Mouse (Mus musculus) G1E (cell line): ENCODE results near the gene Brd7.

Experiments used
- CTCF ChIP-seq: IDR thresholded peaks from 2 replicates; pipeline ENCODE4 v1.5.1; 2012; ENCODE audit warnings: low read depth, low read length, inconsistent platforms, mixed read lengths
- GATA1 ChIP-seq: IDR thresholded peaks from 2 replicates; pipeline ENCODE4 v1.6.1; 2012; ENCODE audit warnings: borderline replicate concordance, low read length, inconsistent platforms, mixed read lengths
- GATA2 ChIP-seq: IDR thresholded peaks from 2 replicates; pipeline ENCODE4 v1.6.1; 2012; ENCODE audit warnings: low read depth, low read length, inconsistent platforms, borderline replicate concordance
- POLR2AphosphoS5 ChIP-seq: IDR thresholded peaks from 2 replicates; pipeline ENCODE4 v1.6.1; 2012; ENCODE audit warnings: low read depth, low read length, inconsistent platforms; ENCODE audit not compliant: insufficient replicate concordance
- TAL1 ChIP-seq: conservative IDR thresholded peaks from 2 replicates; pipeline ENCODE4 v1.6.1; 2012; ENCODE audit warnings: low read depth, low read length, inconsistent platforms, mixed read lengths

DNA sequence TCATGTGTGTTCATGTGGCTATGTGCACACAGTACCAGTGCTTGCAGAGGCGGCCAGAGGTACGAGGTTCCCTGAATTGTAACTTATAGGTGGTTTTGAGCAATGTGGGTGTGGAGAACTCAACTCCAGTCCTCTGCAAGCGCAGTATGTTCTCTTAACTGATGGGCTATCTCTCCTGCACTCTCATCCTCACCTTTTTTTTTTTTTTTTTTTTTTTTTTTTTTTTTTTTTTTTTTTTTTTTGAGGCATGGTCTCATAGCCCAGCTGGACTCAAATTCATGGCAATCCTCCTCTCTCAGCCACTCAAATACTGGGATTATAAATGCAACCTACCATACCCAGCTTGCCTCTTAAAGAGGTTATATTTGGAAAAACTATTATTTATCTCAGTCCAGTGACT lies 31.2 kb downstream of the Brd7 start:
- TF ChIP-seq CTCF = no peak
- no peak for TF ChIP-seq TAL1
- TF ChIP-seq GATA1 = no peak
- 0 out of 2 replicates have a peak, but pooled peaks have one; percentile 24 for TF ChIP-seq POLR2AphosphoS5
- TF ChIP-seq GATA2 = no peak
